Comparison of ENCODE assay signal across 10 mouse cellular contexts in the genomic region with DNA sequence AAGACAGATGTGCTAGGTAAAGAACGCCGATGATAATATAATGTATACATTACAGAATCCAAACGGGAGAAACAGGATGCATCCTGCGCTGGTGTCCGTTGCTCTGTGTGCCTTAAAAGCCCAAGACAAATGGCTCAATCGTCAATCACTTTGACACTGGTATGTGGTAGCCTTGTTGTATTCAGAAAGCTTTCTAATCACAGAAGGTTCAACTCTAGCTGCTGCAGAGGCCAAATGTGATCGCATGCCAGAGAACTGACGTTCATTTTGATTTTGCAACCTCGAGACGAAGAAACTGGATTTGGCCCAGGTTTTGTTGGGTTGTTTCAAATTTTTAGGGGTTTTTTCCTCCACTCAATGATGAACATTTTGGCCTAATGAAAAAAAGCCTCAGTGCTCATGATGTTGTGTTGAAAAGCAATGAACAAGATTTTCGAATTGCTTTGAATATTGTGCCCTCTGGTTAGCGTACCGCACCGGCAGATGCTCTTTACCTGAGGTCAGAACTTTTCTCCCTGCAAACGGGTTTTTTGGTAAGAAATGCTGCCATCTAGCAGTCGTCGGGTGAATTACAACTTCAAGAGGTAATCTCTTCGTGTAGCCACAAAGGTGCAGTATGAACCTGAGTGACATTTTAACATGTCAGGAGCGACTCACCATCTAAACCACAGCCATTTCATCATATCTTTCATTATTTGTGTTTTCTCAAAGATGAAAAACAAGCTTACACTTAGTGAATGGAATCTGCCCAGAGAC. TPM values are rescaled to one million over a fixed set of nuclear protein-coding genes. Genes with fewer than 3 reads are reported as not detected.
DNase-seq lines count a peak whose midpoint lies in the region; ATAC-seq and TF ChIP-seq lines count a peak whose summit lies in the region.
"Had no signal": no experiment of that assay in that cellular context is flagged by ENCODE, and none has a peak within 500 bp of the region (broad histone marks: within the 10 kb centered on the region; RNA-seq: fewer than 3 reads in every experiment).

No protein-coding gene starts in this region.

- WGBS in hindbrain, embryonic 10.5 days = 45% methylated on average over 19 of the region's 19 CpGs
- WGBS in hindbrain, embryonic 12.5 days = 36% methylated on average over 19 of the region's 19 CpGs
- WGBS in hindbrain, embryonic 11.5 days = 30% methylated on average over 19 of the region's 19 CpGs

- no peak overlapping the region for H3K27ac ChIP-seq in hindbrain, embryonic 10.5 days
- no peak overlapping the region for H3K27ac ChIP-seq in hindbrain, embryonic 12.5 days
- no peak overlapping the region for H3K27ac ChIP-seq in hindbrain, embryonic 11.5 days (ENCODE audit: low read depth, low read length)
- H3K27ac ChIP-seq: embryonic facial prominence, embryonic 13.5 days; macrophage had no signal

- H3K4me2 ChIP-seq in hindbrain, embryonic 12.5 days (replicated peaks) = no peak overlapping the region
- no peak overlapping the region for H3K4me2 ChIP-seq in hindbrain, embryonic 11.5 days (replicated peaks; ENCODE audit: low read depth, low read length)
- H3K4me2 ChIP-seq: embryonic facial prominence, embryonic 13.5 days had no signal

- POLR2A ChIA-PET in Patski (lab: Charles Lee) = no interaction called here

- H3K4me1 ChIP-seq in hindbrain, embryonic 10.5 days (replicated peaks) = no peaks in the 10 kb centered on the region
- no peaks in the 10 kb centered on the region for H3K4me1 ChIP-seq in hindbrain, embryonic 12.5 days
- H3K4me1 ChIP-seq in hindbrain, embryonic 11.5 days (replicated peaks; ENCODE audit: control insufficient read depth, insufficient read depth, low read length) = no peaks in the 10 kb centered on the region
- H3K4me1 ChIP-seq: embryonic facial prominence, embryonic 13.5 days had no signal

- peak; percentile 43 for DNase-seq in hindbrain, embryonic 10.5 days (ENCODE audit: low spot score)
- no peak for DNase-seq in Patski (ENCODE audit: low read depth, low spot score)
- DNase-seq in cerebellum, postnatal 25 days = peak; percentile 46 to 64
- peak; percentile 73 for DNase-seq in hindbrain, embryonic 11.5 days (ENCODE audit: low spot score)
- DNase-seq in left cerebral cortex, postnatal 4 days = peak; percentile 28
- peak; percentile 27 for DNase-seq in ovary, postnatal 10 days (ENCODE audit: low spot score)
- peak; percentile 47 for DNase-seq in urinary bladder, postnatal 25 days (ENCODE audit: low spot score)

- in situ Hi-C loops in Patski (cut with MboI; ENCODE audit: low pct_unique_long_range_greater_than_20kb) = no loop called here

- no peak overlapping the region for H3K4me3 ChIP-seq in hindbrain, embryonic 10.5 days
- H3K4me3 ChIP-seq in hindbrain, embryonic 12.5 days = no peak overlapping the region
- no peak overlapping the region for H3K4me3 ChIP-seq in hindbrain, embryonic 11.5 days (ENCODE audit: low read depth, low read length)
- H3K4me3 ChIP-seq: embryonic facial prominence, embryonic 13.5 days had no signal

- ATAC-seq in hindbrain, embryonic 12.5 days (ENCODE audit: low FRiP score) = no peak
- ATAC-seq in Patski = peak; percentile 65
- ATAC-seq in hindbrain, embryonic 11.5 days (ENCODE audit: low FRiP score) = no peak

- H3K36me3 ChIP-seq in hindbrain, embryonic 10.5 days = no peaks in the 10 kb centered on the region
- no peaks in the 10 kb centered on the region for H3K36me3 ChIP-seq in hindbrain, embryonic 12.5 days
- H3K36me3 ChIP-seq in hindbrain, embryonic 11.5 days (ENCODE audit: control insufficient read depth, insufficient read depth, low read length) = no peaks in the 10 kb centered on the region
- H3K36me3 ChIP-seq: embryonic facial prominence, embryonic 13.5 days had no signal

- CTCF ChIA-PET in Patski (lab: Charles Lee) = interaction anchor here (0.9 to 1.5 kb wide), 3 partner anchors 9 to 69 kb away, joined by 3 to 4 read pairs (median 3); no protein-coding TSS in a partner anchor

- H3K9me3 ChIP-seq in hindbrain, embryonic 10.5 days = no peaks in the 10 kb centered on the region
- no peaks in the 10 kb centered on the region for H3K9me3 ChIP-seq in hindbrain, embryonic 12.5 days (replicated peaks)
- no peaks in the 10 kb centered on the region for H3K9me3 ChIP-seq in hindbrain, embryonic 11.5 days (ENCODE audit: control insufficient read depth, low read length)
- H3K9me3 ChIP-seq: embryonic facial prominence, embryonic 13.5 days had no signal

- intact Hi-C loops in left cerebral cortex, postnatal 4 days (cut with DNase I) = no loop called here

- peak; percentile 84 for TF ChIP-seq CTCF in Patski (IDR thresholded peaks at IDR 0.05)

- no peak overlapping the region for H3K9ac ChIP-seq in hindbrain, embryonic 12.5 days
- H3K9ac ChIP-seq in hindbrain, embryonic 11.5 days (ENCODE audit: low read depth, low read length) = no peak overlapping the region
- H3K9ac ChIP-seq: embryonic facial prominence, embryonic 13.5 days had no signal

- no peaks in the 10 kb centered on the region for H3K27me3 ChIP-seq in hindbrain, embryonic 10.5 days (ENCODE audit: insufficient read depth, poor library complexity, severe bottlenecking)
- H3K27me3 ChIP-seq in hindbrain, embryonic 12.5 days = no peaks in the 10 kb centered on the region
- peaks cover 19% of the 10 kb centered on the region for H3K27me3 ChIP-seq in Patski
- no peaks in the 10 kb centered on the region for H3K27me3 ChIP-seq in hindbrain, embryonic 11.5 days (ENCODE audit: control insufficient read depth, insufficient read depth, low read length)
- H3K27me3 ChIP-seq: embryonic facial prominence, embryonic 13.5 days had no signal

RNA-seq across cellular contexts. Expression of gene Cxcl13, which starts 6.6 kb away (rescaled TPM):
- polyA plus RNA-seq in hindbrain, embryonic 10.5 days (2016; fragmentation: Nextera tagmentation; extraction: Ambion mirVana) = 0.26 and 0.42 TPM in 2 replicates
- 0.25 and 0.34 TPM in 2 replicates for polyA plus RNA-seq in hindbrain, embryonic 12.5 days (2016; fragmentation: Nextera tagmentation; extraction: Ambion mirVana)
- not detected for polyA plus RNA-seq in Patski (2021)
- 0.20 and 0.21 TPM in 2 replicates for polyA plus RNA-seq in hindbrain, embryonic 11.5 days (2014; fragmentation: Nextera tagmentation; extraction: Ambion mirVana)
- total RNA-seq in left cerebral cortex, postnatal 4 days (2021) = not detected
- polyA plus RNA-seq: macrophage had no signal
